Mouse (Mus musculus): ENCODE measurements at regions not wholly inside any gene's neighbourhood (a gene's known extent, or its start where the extent isn't known, plus 50 kb on each side); places are given as distances from the start of the nearest gene placed in this dataset.
A peak's percentile ranks its signal among the peaks of the same experiment; 100 is the strongest.

DNA sequence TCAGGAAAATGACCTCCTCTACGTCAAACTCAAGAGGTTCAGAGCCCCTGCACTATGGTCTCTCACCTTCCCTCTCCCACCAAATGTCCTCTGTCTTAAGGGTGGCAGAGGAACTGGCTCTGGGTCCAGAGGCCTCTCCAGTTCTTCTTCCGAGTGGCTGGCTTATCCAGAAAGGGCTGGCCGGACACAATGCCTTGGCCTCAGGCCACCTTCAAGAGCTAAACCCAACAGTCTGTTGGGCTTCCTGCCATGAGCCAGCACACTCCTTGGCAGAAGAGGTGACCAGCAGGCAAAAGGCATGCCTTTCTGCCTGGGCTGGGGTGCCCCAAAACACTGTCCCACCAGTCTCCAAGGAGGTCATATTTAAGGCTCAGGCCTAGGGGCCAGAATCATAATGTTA lies 385.8 kb downstream of the H2al1j start:
- ATAC-seq = no peak
- H3K27me3 ChIP-seq (replicated peaks) = 0 out of 2 replicates have a peak, but pooled peaks cover 6% of the 10 kb centered on the region
- H3K36me3 ChIP-seq = no peaks in the 10 kb centered on the region
- no peak overlapping the region for H3K27ac ChIP-seq
- no peak overlapping the region for H3K9ac ChIP-seq
- no peaks in the 10 kb centered on the region for H3K9me3 ChIP-seq
- H3K4me2 ChIP-seq (replicated peaks) = no peak overlapping the region
- H3K4me1 ChIP-seq (replicated peaks) = no peaks in the 10 kb centered on the region
- no peak overlapping the region for H3K4me3 ChIP-seq (replicated peaks)
- WGBS = 90% methylated on average over 3 of the region's 3 CpGs

DNA sequence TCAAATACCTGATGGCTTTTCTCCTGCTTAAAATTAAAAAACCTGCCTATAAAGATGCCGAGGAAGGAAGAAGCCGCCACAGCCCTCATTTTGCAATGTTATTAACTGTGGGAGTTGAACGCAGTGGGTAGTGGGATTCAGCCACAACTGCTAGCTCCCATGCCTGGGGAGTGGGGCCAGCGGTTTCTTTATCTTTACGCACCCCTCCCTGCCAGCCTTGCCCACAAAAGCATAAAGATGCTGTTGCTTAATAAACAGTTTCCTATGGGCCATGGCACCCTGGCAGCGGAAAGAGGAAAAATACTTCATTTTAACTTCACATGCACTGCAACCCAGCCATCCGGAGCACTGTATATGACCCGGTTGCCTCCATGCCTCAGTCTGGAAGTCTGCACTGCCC lies 389.2 kb downstream of the H2al1j start:
- H3K27ac ChIP-seq = no peak overlapping the region
- H3K27me3 ChIP-seq (replicated peaks) = no peaks in the 10 kb centered on the region
- no peaks in the 10 kb centered on the region for H3K9me3 ChIP-seq
- H3K4me2 ChIP-seq (replicated peaks) = no peak overlapping the region
- WGBS = 82% methylated on average over 8 of the region's 8 CpGs
- H3K4me3 ChIP-seq (replicated peaks) = no peak overlapping the region
- no peaks in the 10 kb centered on the region for H3K4me1 ChIP-seq (replicated peaks)
- no peak overlapping the region for H3K9ac ChIP-seq
- no peak for ATAC-seq
- no peaks in the 10 kb centered on the region for H3K36me3 ChIP-seq

GRCm38 (mm10) chrX:11718778-11719177 lies 391.2 kb downstream of the H2al1j start:
- H3K4me3 ChIP-seq (replicated peaks) = no peak overlapping the region
- no peaks in the 10 kb centered on the region for H3K36me3 ChIP-seq
- H3K27ac ChIP-seq = no peak overlapping the region
- no peak for ATAC-seq
- no peak overlapping the region for H3K9ac ChIP-seq
- H3K27me3 ChIP-seq (replicated peaks) = no peaks in the 10 kb centered on the region
- no peaks in the 10 kb centered on the region for H3K9me3 ChIP-seq
- no peak overlapping the region for H3K4me2 ChIP-seq (replicated peaks)
- 93% methylated on average over 2 of the region's 2 CpGs for WGBS
- H3K4me1 ChIP-seq (replicated peaks) = no peaks in the 10 kb centered on the region

DNA sequence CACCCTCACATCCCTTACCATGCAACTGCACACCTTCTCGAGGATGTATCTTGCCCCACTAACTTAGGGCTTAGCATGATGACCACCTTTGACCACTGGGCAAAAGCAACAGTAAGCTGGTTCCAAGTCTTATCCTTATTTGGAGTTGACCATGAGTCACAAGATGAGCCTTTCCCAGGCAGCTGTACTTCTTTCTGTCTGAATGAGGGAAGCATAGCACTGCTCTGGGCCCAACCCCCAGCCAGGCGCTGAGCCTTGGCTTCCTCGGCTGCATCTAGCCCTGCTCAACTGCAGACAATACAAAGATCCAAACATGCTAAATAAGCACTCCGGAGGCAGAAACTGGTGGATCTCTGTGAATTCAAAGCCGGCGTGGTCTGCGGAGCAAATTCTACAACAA lies 392.9 kb downstream of the H2al1j start:
- ATAC-seq = no peak
- Histone ChIP-seq H3K4me1 (replicated peaks) (no peaks in the 10 kb centered on the region), H3K9ac (no peak overlapping the region), H3K27me3 (replicated peaks) (no peaks in the 10 kb centered on the region), H3K4me3 (replicated peaks) (no peak overlapping the region), H3K27ac (no peak overlapping the region), H3K4me2 (replicated peaks) (no peak overlapping the region), H3K9me3 (no peaks in the 10 kb centered on the region), H3K36me3 (no peaks in the 10 kb centered on the region)
- WGBS = 61% methylated on average over 7 of the region's 7 CpGs

DNA sequence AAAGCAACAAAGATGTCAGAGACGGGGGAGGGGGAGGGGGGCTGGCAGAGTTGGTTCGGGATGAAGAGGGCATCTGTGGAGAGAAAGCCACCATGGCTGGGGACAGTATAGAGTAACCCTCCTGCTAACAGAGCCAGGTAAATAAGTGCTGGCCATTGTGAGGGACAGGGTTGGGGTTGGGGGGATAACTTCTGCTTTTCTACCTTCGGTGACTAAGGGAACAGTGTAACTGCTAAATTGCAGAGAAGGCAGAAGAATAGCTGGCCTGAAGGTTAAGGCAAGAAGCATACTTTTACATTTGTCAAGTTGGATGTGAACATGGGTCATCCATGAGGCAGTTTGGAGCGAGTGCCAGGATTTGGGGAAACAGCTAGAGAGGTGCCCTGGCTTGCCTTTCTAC lies 395.1 kb downstream of the H2al1j start:
- no peaks in the 10 kb centered on the region for H3K36me3 ChIP-seq

DNA sequence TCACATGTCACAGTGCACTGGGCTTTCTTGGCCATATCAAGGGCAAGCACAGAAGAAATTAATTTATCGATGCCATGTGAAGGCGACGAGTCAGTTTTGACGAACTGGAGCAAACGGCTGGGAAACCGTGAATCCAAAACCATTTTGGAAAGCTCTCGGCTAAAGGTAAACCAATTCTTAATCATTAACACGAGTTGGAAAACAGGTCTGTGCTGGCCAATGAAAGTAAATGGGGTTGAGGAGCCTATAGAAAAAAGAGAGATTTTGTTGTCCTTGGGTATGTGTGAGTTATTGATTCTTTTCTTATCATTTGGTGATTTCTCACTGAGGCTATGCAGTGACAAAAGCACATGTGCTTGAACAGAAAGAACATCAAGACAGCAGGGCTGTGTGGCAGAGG lies 397.1 kb downstream of the H2al1j start:
- H3K9ac ChIP-seq = no peak overlapping the region
- H3K4me1 ChIP-seq (replicated peaks) = no peaks in the 10 kb centered on the region
- H3K27me3 ChIP-seq (replicated peaks) = no peaks in the 10 kb centered on the region
- WGBS = 84% methylated on average over 8 of the region's 8 CpGs
- no peak overlapping the region for H3K4me3 ChIP-seq (replicated peaks)
- peak; percentile 39; the same call in 1 of the 2 replicates for ATAC-seq
- H3K4me2 ChIP-seq (replicated peaks) = no peak overlapping the region
- H3K27ac ChIP-seq = no peak overlapping the region
- H3K36me3 ChIP-seq = no peaks in the 10 kb centered on the region
- H3K9me3 ChIP-seq = no peaks in the 10 kb centered on the region

More for the DNA sequence above, 395.1 kb downstream of the H2al1j start:
- Histone ChIP-seq H3K4me3 (replicated peaks) (no peak overlapping the region), H3K9me3 (no peaks in the 10 kb centered on the region), H3K27me3 (replicated peaks) (no peaks in the 10 kb centered on the region), H3K9ac (no peak overlapping the region), H3K27ac (no peak overlapping the region), H3K4me1 (replicated peaks) (no peaks in the 10 kb centered on the region), H3K4me2 (replicated peaks) (no peak overlapping the region)
- no peak for ATAC-seq
- 60% methylated on average over 4 of the region's 4 CpGs for WGBS

DNA sequence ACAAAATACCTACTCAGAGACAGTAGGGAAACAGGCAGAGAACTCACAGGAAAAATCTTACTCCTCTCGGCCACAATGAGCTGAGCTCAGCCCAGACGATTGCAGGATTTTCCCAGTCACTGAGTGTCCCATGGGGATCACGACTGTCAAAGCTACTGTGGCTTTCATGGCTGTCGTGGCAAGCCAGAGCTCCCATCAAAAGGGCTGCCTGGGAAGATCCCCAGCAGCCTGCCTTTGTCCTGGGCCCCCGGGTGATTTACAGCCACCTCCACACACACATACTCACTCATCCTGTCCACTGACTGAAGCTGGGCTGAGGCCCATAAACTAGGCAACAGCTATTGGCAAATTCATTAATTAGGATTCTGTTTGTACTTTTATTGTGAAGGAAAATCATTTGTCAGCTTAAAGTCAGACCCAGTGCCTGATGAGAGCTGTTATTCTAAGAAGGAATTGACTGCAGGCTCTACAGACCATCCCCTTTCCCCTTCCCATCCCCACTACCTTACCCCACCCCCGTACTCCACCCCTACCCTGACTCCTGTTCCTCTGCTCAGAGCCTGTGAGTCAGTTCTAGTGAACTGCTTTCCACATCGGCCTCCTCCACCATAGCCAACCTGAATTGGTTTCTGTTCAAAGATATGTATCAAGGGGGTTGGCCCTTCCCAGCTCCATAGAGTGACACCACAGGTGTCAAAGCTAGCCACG lies 399.1 kb downstream of the H2al1j start:
- H3K4me3 ChIP-seq (replicated peaks) = no peak overlapping the region
- 41% methylated on average over 8 of the region's 8 CpGs for WGBS
- no peak overlapping the region for H3K9ac ChIP-seq
- no peak overlapping the region for H3K27ac ChIP-seq
- no peaks in the 10 kb centered on the region for H3K36me3 ChIP-seq
- no peaks in the 10 kb centered on the region for H3K9me3 ChIP-seq
- no peaks in the 10 kb centered on the region for H3K4me1 ChIP-seq (replicated peaks)
- no peak for ATAC-seq
- no peaks in the 10 kb centered on the region for H3K27me3 ChIP-seq (replicated peaks)
- H3K4me2 ChIP-seq (replicated peaks) = no peak overlapping the region

DNA sequence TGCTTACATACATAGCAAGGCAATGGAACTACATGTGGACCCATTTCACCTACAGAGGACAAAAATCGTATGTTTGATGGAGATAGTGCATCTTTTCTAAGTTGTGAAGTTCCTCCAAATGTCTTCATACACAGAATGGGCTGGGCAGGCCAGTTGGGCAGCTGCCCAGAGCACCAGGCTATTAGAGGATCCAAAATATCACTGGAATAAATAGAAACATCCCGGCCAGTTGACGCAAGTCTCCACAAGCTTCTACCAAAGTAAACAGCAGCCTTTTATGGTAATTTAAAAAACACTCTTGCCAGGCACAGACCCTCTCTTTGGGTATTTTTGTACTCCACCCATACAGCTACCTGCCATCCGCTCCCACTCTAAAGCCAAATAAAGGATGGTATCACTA lies 400.9 kb downstream of the H2al1j start:
- no peak overlapping the region for H3K27ac ChIP-seq
- no peaks in the 10 kb centered on the region for H3K4me1 ChIP-seq (replicated peaks)
- H3K36me3 ChIP-seq = no peaks in the 10 kb centered on the region
- WGBS = 73% methylated on average over 4 of the region's 4 CpGs
- H3K4me3 ChIP-seq (replicated peaks) = no peak overlapping the region
- no peak overlapping the region for H3K4me2 ChIP-seq (replicated peaks)
- no peak for ATAC-seq
- no peaks in the 10 kb centered on the region for H3K9me3 ChIP-seq
- H3K27me3 ChIP-seq (replicated peaks) = 0 out of 2 replicates have a peak, but pooled peaks cover 4% of the 10 kb centered on the region
- H3K9ac ChIP-seq = no peak overlapping the region

DNA sequence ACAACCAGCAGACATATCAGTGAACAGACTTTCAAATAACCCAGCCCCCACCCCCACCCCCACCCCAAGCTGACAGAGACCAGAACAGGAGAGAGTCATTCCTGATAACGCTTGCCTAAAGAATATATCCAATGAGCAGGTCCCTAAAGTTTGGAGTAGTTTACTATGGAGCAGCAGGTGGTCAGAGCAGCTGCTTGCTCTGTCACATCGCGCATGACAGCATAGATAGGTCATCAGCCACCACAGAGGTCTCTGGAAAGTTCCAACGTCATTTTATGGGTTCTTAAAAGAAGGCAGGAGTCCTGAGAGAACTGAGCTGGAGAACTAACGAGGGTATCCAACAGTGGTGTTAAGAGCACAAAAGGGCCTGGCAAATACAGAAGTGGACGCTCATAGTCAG lies 402.4 kb downstream of the H2al1j start:
- Histone ChIP-seq H3K4me3 (replicated peaks) (no peak overlapping the region), H3K27me3 (replicated peaks) (peaks cover 4% of the 10 kb centered on the region; the same call in 1 of the 2 replicates), H3K9ac (no peak overlapping the region), H3K9me3 (no peaks in the 10 kb centered on the region), H3K4me2 (replicated peaks) (no peak overlapping the region), H3K36me3 (no peaks in the 10 kb centered on the region), H3K27ac (no peak overlapping the region), H3K4me1 (replicated peaks) (peaks cover 7% of the 10 kb centered on the region; the same call in 1 of the 2 replicates)
- 70% methylated on average over 6 of the region's 6 CpGs for WGBS
- no peak for ATAC-seq

- H3K4me2 ChIP-seq (replicated peaks) = no peak overlapping the region
- 93% methylated on average over 2 of the region's 2 CpGs for WGBS
- peaks cover 7% of the 10 kb centered on the region; the same call in 1 of the 2 replicates for H3K4me1 ChIP-seq (replicated peaks)
- H3K27me3 ChIP-seq (replicated peaks) = peaks cover 4% of the 10 kb centered on the region; the same call in 1 of the 2 replicates
- H3K9ac ChIP-seq = no peak overlapping the region
- H3K27ac ChIP-seq = no peak overlapping the region
- H3K4me3 ChIP-seq (replicated peaks) = no peak overlapping the region
- H3K9me3 ChIP-seq = no peaks in the 10 kb centered on the region
- no peak for ATAC-seq
- no peaks in the 10 kb centered on the region for H3K36me3 ChIP-seq
Observed at GRCm38 (mm10) chrX:11732371-11732770, 404.7 kb downstream of the H2al1j start.

DNA sequence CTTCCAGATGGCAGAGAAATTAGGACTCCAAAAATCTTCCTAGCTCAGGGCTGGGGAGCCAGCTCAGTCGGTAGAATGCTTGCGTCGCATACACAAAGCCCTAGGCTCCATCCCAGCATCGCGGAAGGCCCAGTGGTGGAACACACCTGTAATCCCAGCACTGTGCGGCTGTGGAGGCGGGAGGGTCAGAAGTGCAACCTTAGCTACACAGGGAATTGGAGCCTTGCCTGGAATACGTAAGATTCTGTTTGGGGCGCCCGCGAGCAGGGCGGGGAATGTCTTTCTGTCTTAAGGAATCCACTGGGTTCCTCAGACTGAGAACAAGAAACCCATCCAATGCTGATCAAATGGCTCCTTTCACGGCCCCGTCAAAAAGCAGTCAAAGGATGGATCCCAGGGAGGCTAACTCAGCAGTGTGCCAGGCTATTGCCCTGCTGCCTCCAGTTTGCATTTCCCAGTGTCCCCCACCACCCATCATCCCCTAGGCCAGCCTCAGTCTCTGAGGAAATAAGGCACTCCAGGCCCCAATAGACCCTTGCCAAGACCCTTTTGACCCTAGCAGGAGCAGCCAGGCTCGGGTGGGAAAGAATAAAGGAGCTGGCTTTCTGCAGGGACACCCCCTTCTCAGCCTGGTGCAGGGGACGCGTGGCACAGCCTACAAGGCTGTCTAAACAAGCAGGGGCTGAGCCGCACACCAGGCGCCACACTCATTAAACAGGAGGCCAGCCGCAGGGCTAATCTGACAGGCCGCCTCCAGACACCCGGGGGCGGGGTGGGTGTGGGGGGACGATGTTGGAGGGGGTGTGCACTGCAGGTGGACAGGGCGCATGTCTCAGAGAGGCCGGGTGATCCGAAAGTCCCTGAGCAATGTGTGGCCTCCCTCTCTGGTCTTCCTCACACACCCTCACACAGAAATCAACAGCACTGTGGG lies 407.1 kb downstream of the H2al1j start:
- peaks cover 7% of the 10 kb centered on the region; the same call in 1 of the 2 replicates for H3K27me3 ChIP-seq (replicated peaks)
- ATAC-seq = peak; percentile 80

DNA sequence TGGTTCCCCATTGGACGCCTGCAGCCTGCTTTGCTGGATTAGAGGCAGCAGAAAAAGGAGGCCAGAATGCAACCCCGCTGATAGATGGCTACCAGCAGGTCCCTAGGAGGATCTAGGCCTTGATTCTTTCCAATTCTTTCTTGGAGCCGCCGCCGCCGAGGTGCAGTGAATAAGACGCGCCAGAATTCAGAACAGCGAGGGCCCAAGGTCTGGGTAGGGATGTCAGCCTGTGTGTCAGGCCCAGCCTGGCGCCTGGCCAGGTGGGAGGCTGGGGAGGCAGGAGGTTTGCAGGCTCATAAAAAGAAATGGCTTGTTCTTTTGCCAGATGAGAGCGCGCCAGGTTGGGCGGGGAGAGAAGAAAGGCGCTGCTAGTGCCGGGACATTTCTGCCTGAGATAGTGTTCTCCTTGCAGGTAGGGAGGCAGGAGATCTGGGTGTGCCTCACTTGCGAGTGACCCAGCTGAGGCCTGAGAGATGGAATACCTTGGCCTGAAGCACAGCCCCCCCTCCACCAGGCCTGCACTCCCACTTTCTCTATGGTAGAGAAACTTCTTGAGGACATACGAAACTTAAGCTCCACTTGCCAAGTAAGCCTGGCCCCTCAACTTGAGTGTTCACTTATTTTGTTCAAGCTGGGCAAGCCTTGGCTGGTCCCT lies 408.0 kb downstream of the H2al1j start:
- WGBS = 33% methylated on average over 17 of the region's 17 CpGs
- H3K9me3 ChIP-seq = no peaks in the 10 kb centered on the region
- H3K4me2 ChIP-seq (replicated peaks) = no peak overlapping the region
- peaks cover 7% of the 10 kb centered on the region; the same call in 1 of the 2 replicates for H3K27me3 ChIP-seq (replicated peaks)
- peak overlapping the region; percentile 48 for H3K27ac ChIP-seq
- H3K36me3 ChIP-seq = no peaks in the 10 kb centered on the region
- H3K4me1 ChIP-seq (replicated peaks) = peaks cover 9% of the 10 kb centered on the region; the same call in 1 of the 2 replicates
- no peak overlapping the region for H3K4me3 ChIP-seq (replicated peaks)
- H3K9ac ChIP-seq = no peak overlapping the region
- ATAC-seq = peak; percentile 72

More for the DNA sequence above, 407.1 kb downstream of the H2al1j start:
- Histone ChIP-seq H3K9ac (no peak overlapping the region), H3K9me3 (no peaks in the 10 kb centered on the region), H3K27ac (peak overlapping the region; percentile 48), H3K4me2 (replicated peaks) (no peak overlapping the region), H3K4me3 (replicated peaks) (no peak overlapping the region), H3K36me3 (no peaks in the 10 kb centered on the region), H3K4me1 (replicated peaks) (peaks cover 7% of the 10 kb centered on the region; the same call in 1 of the 2 replicates)
- WGBS = 36% methylated on average over 27 of the region's 27 CpGs
